Mouse (Mus musculus) spleen, adult 2 months (tissue): ENCODE data around the gene Dkk2. TPM values are rescaled to one million over a fixed set of nuclear protein-coding genes. Genes with fewer than 3 reads are reported as not detected.

Experiments
- DNase-seq, 2 experiments: peaks; one replicate each; pipeline versions ENCODE4 v3.0.0 to v3.0.0-alpha.2; 2012 to 2021; ENCODE audit warnings: low spot score in 2 of 2, low read depth in 1 of 2
- H3K27ac ChIP-seq: fragments of 200-500 bp; 2 replicates; pipeline ENCODE4 v1.5.1; 2012; ENCODE audit warnings: low read length, inconsistent platforms; ENCODE audit not compliant: insufficient read depth
- H3K27me3 ChIP-seq: fragments of 200-500 bp; 2 replicates; pipeline ENCODE4 v1.6.1; 2012; ENCODE audit warnings: mild to moderate bottlenecking, moderate library complexity, low read length, inconsistent platforms; ENCODE audit not compliant: control insufficient read depth, insufficient read depth
- H3K36me3 ChIP-seq: fragments of 200-500 bp; 2 replicates; pipeline ENCODE4 v1.6.1; 2012; ENCODE audit warnings: mild to moderate bottlenecking, low read length, inconsistent platforms; ENCODE audit not compliant: control insufficient read depth, insufficient read depth
- H3K4me1 ChIP-seq: fragments of 200-500 bp; 2 replicates; pipeline ENCODE4 v1.6.1; 2011; ENCODE audit warnings: inconsistent platforms; ENCODE audit not compliant: control insufficient read depth, insufficient read depth, insufficient read length
- H3K4me3 ChIP-seq: fragments of 200-500 bp; 2 replicates; pipeline ENCODE4 v1.5.1; 2011; ENCODE audit warnings: mild to moderate bottlenecking, inconsistent platforms; ENCODE audit not compliant: insufficient read depth, insufficient read length; ENCODE audit errors: extremely low read depth
- CTCF ChIP-seq: fragments of 200-500 bp; IDR thresholded peaks from 2 replicates; pipeline ENCODE4 v1.5.1; 2011; ENCODE audit warnings: mild to moderate bottlenecking, inconsistent platforms; ENCODE audit not compliant: insufficient read depth, insufficient read length, insufficient replicate concordance; ENCODE audit errors: extremely low read depth
- POLR2A ChIP-seq: fragments of 200-500 bp; IDR thresholded peaks from 2 replicates; pipeline ENCODE4 v1.6.1; 2011; ENCODE audit warnings: low read depth, low read length, inconsistent platforms
- WGBS: fragments of 180-500 bp; shearing (Covaris S2); methylation state at CpG from one replicate; pipeline ENCODE4 v1.1.7; 2018; 5-methylcytosine and 5-hydroxymethylcytosine counted together
- polyA plus RNA-seq: library from polyadenylated mRNA; depleted of rRNA; stranded (reverse); fragments of >200 nt; gene quantifications from 2 replicates; pipeline ENCODE4 v1.2.3, GENCODE M21; 2012

Dkk2 gene
- polyA plus RNA-seq, 1 experiment, result 0.16 TPM

GRCm38 (mm10) chr3:132087011-132087486, 2.0 kb downstream of the Dkk2 start:
- TF ChIP-seq POLR2A (no peak), CTCF (no peak)
- Histone ChIP-seq H3K4me3 (no peak overlapping the region), H3K27me3 (no peaks in the 10 kb centered on the region), H3K27ac (no peak overlapping the region), H3K36me3 (no peaks in the 10 kb centered on the region), H3K4me1 (no peaks in the 10 kb centered on the region)
- no peak for DNase-seq
- 2% methylated on average over 21 of the region's 21 CpGs for WGBS

- no peak for DNase-seq
- TF ChIP-seq CTCF, result no peak
- TF ChIP-seq POLR2A, result no peak
- Histone ChIP-seq H3K27me3 (no peaks in the 10 kb centered on the region), H3K4me3 (no peak overlapping the region), H3K27ac (no peak overlapping the region), H3K36me3 (no peaks in the 10 kb centered on the region), H3K4me1 (no peaks in the 10 kb centered on the region)
- 85% methylated on average over 3 of the region's 3 CpGs for WGBS
Observed at GRCm38 (mm10) chr3:132092983-132093382, 7.9 kb downstream of the Dkk2 start.

DNA sequence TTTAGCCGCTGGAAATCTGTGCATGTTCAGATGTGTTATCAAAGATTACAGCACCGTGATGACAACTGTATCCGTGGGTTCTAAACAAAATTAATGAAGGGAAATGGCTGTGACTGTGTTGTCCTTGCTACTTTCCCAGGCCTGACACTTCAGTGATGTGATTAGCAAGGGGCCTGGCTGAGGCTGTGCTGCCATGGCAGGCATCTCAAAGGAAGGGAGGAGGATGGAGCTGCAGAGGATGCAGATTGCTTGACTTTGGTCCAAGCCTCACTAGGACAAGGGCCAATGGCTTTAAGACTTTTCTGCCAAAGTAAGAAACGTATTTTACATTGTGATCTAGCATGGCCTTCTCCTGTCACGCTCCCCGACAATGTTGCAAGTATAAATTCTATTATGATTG, 11.2 kb downstream of the Dkk2 start:
- no peaks in the 10 kb centered on the region for H3K36me3 ChIP-seq
- no peak overlapping the region for H3K27ac ChIP-seq
- H3K4me3 ChIP-seq, result no peak overlapping the region
- no peak for DNase-seq
- 80% methylated on average over 6 of the region's 6 CpGs for WGBS
- H3K27me3 ChIP-seq, result no peaks in the 10 kb centered on the region
- H3K4me1 ChIP-seq, result no peaks in the 10 kb centered on the region
- TF ChIP-seq POLR2A, result no peak
- no peak for TF ChIP-seq CTCF

GRCm38 (mm10) chr3:132100746-132101145, 15.7 kb downstream of the Dkk2 start:
- no peak for DNase-seq
- Histone ChIP-seq H3K4me1 (no peaks in the 10 kb centered on the region), H3K27ac (no peak overlapping the region), H3K27me3 (no peaks in the 10 kb centered on the region), H3K4me3 (no peak overlapping the region), H3K36me3 (no peaks in the 10 kb centered on the region)
- 72% methylated on average over 3 of the region's 3 CpGs for WGBS
- no peak for TF ChIP-seq POLR2A
- no peak for TF ChIP-seq CTCF

DNA sequence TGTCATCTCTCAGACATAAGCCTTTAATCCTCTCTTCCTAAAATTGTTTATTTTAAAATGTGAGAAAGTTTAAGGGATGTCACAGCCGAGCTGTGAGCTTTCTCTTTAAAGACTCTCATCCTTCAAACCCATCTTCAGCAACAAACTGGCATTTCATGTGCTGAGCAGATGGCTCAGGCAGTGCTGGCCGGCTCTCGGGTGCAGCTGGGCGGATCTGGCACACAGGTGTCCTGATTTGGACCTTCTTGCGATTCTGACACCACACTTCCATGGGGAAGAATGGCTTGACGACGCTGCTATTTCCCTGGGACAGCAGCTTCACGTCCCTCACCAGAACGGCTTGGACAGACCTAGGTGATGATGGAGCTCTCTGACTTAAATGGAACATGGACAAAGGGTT, 17.9 kb downstream of the Dkk2 start:
- H3K4me1 ChIP-seq, result no peaks in the 10 kb centered on the region
- TF ChIP-seq CTCF (no peak), POLR2A (no peak)
- no peak overlapping the region for H3K27ac ChIP-seq
- H3K36me3 ChIP-seq, result no peaks in the 10 kb centered on the region
- 70% methylated on average over 9 of the region's 9 CpGs for WGBS
- no peaks in the 10 kb centered on the region for H3K27me3 ChIP-seq
- no peak overlapping the region for H3K4me3 ChIP-seq
- no peak for DNase-seq

DNA sequence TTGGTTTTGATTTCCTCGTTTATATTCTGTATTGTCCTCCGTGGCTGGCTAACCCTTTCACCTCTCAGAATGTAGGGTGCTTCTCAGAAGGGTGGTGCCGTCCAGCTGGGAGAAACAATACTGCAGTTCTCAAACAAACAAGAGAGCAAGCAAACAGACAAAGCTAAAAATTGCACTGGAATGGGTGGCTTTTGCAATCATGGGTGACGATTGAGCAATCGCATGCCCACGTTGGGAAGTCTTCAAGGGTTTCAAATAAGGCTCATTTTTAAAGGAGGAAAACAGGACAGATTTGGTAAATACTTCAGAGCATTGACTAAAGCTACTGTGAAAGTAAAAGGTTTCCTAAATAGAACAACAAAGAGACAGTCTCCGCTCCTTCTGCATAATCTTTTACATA, 18.4 kb downstream of the Dkk2 start:
- 65% methylated on average over 7 of the region's 7 CpGs for WGBS
- TF ChIP-seq POLR2A (no peak), CTCF (no peak)
- no peak overlapping the region for H3K27ac ChIP-seq
- H3K27me3 ChIP-seq, result no peaks in the 10 kb centered on the region
- no peaks in the 10 kb centered on the region for H3K4me1 ChIP-seq
- H3K4me3 ChIP-seq, result no peak overlapping the region
- no peak for DNase-seq
- H3K36me3 ChIP-seq, result no peaks in the 10 kb centered on the region

DNA sequence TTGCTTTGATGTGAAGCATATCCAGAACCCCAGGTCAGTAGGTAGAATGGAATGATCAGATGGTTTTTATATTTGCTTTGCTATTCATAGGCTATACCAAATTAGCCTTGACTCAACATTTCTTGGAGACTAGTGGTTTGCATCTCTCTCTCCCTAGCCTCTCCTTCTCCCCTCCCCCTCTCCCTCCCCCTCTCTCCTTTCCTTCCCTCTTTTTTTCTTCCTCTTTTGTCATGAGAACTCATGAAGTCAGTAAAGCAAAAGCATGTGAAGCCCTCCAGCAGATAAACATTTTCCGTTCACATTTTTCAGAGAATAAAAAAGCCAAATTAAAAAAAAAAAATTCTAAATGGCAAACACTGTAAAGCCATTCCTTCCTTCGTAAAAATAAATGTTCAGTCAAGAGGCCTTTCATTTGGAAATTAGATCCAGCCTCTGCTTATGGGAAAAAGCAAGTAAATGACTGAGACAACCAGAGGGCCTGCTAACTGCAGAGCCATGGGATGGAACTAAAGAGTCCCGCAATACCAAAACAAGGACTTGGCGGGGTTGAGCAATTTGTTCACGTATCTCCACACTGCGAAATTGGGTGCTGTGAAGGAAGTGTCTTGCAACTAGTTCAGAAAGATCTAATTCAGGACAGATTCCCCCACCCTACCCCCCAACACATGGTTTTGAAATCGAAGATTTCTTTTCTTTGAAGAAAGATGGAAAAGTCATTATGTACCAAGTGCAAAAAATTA, 30.9 kb downstream of the Dkk2 start:
- no peak for TF ChIP-seq CTCF
- TF ChIP-seq POLR2A, result no peak
- no peak overlapping the region for H3K4me3 ChIP-seq
- no peaks in the 10 kb centered on the region for H3K36me3 ChIP-seq
- H3K27me3 ChIP-seq, result no peaks in the 10 kb centered on the region
- DNase-seq, result no peak
- no peaks in the 10 kb centered on the region for H3K4me1 ChIP-seq
- no peak overlapping the region for H3K27ac ChIP-seq
- 56% methylated on average over 7 of the region's 7 CpGs for WGBS
